Mouse (Mus musculus) intestine, embryonic 14.5 days (tissue): Measurements from ENCODE around the gene Lxn. TPM values are rescaled to one million over a fixed set of nuclear protein-coding genes. Genes with fewer than 3 reads are reported as not detected.
A peak's percentile ranks its signal among the peaks of the same experiment; 100 is the strongest.

Experiments used
- ATAC-seq: fragments of 200-750 bp; cut with Nextera tagmentation; replicated peaks from 2 replicates; pipeline ENCODE4 v1.8.0; 2017; ENCODE audit warnings: low read depth, moderate number of reproducible peaks, moderate TSS enrichment, moderate library complexity; ENCODE audit not compliant: low FRiP score, low TSS enrichment
- DNase-seq: peaks from one replicate; pipeline ENCODE4 v3.0.0-alpha.2; 2018; ENCODE audit warnings: low spot score
- H3K27ac ChIP-seq: fragments of 300-500 bp; sonication (generic); 2 replicates; pipeline ENCODE4 v1.5.1; 2014; ENCODE audit warnings: low read depth, mild to moderate bottlenecking, control low read depth
- H3K27me3 ChIP-seq: fragments of 300-500 bp; sonication (generic); replicated peaks from 2 replicates; pipeline ENCODE4 v1.6.1; 2014; ENCODE audit warnings: low read length, control low read depth; ENCODE audit not compliant: control insufficient read depth, insufficient read depth
- H3K36me3 ChIP-seq: fragments of 300-500 bp; sonication (generic); 2 replicates; pipeline ENCODE4 v1.6.1; 2014; ENCODE audit warnings: low read length, control low read depth; ENCODE audit not compliant: control insufficient read depth, insufficient read depth
- H3K4me1 ChIP-seq: fragments of 300-500 bp; sonication (generic); replicated peaks from 2 replicates; pipeline ENCODE4 v1.6.1; 2014; ENCODE audit warnings: low read length, control low read depth, mixed read lengths; ENCODE audit not compliant: control insufficient read depth, insufficient read depth
- H3K4me2 ChIP-seq: fragments of 300-500 bp; sonication (generic); 2 replicates; pipeline ENCODE4 v1.6.1; 2014; ENCODE audit warnings: low read length
- H3K4me3 ChIP-seq: fragments of 300-500 bp; sonication (generic); 2 replicates; pipeline ENCODE4 v1.5.1; 2014; ENCODE audit warnings: low read depth, low read length, control low read depth, mixed read lengths
- H3K9ac ChIP-seq: fragments of 300-500 bp; sonication (generic); 2 replicates; pipeline ENCODE4 v1.6.1; 2014; ENCODE audit warnings: mild to moderate bottlenecking, low read length
- H3K9me3 ChIP-seq: fragments of 300-500 bp; sonication (generic); 2 replicates; pipeline ENCODE4 v1.6.1; 2016; ENCODE audit warnings: low read length, control low read depth; ENCODE audit not compliant: control insufficient read depth
- WGBS: fragments of 180-500 bp; shearing (Covaris S2); extraction: QIAGEN DNeasy Blood & Tissue Kit; methylation state at CpG from one replicate; pipeline ENCODE4 v1.1.7; 2014; 5-methylcytosine and 5-hydroxymethylcytosine counted together
- polyA plus RNA-seq: library from polyadenylated mRNA; unstranded; fragments of >200 nt; fragmentation: Nextera tagmentation; extraction: Ambion mirVana; gene quantifications from 2 replicates; pipeline ENCODE4 v1.2.1, GENCODE M21; 2014

The Lxn gene
- 79.6 and 81.9 TPM in 2 replicates for polyA plus RNA-seq

GRCm38 (mm10) chr3:67463450-67464372, at the start of gene Lxn:
Gene Lxn (minus strand): TSS chr3:67463926.
- H3K9me3 ChIP-seq, result no peaks in the 10 kb centered on the region
- H3K4me2 ChIP-seq, result peak within 1 kb of the TSS; percentile 60
- H3K4me3 ChIP-seq, result peak within 1 kb of the TSS; percentile 66
- peak within 1 kb of the TSS; percentile 65 for H3K9ac ChIP-seq
- H3K36me3 ChIP-seq, result peaks cover 38% of the 10 kb centered on the region
- ATAC-seq (peak; percentile 95), DNase-seq (peak; percentile 86)
- H3K27ac ChIP-seq, result peak within 1 kb of the TSS; percentile 75
- H3K4me1 ChIP-seq, result peaks cover 5% of the 10 kb centered on the region
- H3K27me3 ChIP-seq, result no peaks in the 10 kb centered on the region
- WGBS, result 1% methylated on average over 42 of the region's 43 CpGs

GRCm38 (mm10) chr3:67512807-67513206, 49.1 kb upstream of the Lxn start:
- Histone ChIP-seq H3K27ac (no peak overlapping the region), H3K9me3 (no peaks in the 10 kb centered on the region), H3K4me2 (no peak overlapping the region), H3K36me3 (no peaks in the 10 kb centered on the region), H3K27me3 (peaks cover 23% of the 10 kb centered on the region), H3K4me3 (no peak overlapping the region), H3K4me1 (no peaks in the 10 kb centered on the region), H3K9ac (no peak overlapping the region)
- DNase-seq (peak; percentile 80), ATAC-seq (no peak; the same call in 1 of the 2 replicates)
- 4% methylated on average over 5 of the region's 5 CpGs for WGBS

GRCm38 (mm10) chr3:67508216-67508892, 44.6 kb upstream of the Lxn start:
- no peaks in the 10 kb centered on the region for H3K36me3 ChIP-seq
- DNase-seq, result no peak

GRCm38 (mm10) chr3:67505286-67505685, 41.6 kb upstream of the Lxn start:
- Histone ChIP-seq H3K4me3 (no peak overlapping the region), H3K9me3 (no peaks in the 10 kb centered on the region), H3K36me3 (no peaks in the 10 kb centered on the region), H3K4me2 (no peak overlapping the region), H3K27ac (no peak overlapping the region), H3K9ac (no peak overlapping the region), H3K27me3 (no peaks in the 10 kb centered on the region), H3K4me1 (no peaks in the 10 kb centered on the region)
- WGBS, result 77% methylated on average over 2 of the region's 2 CpGs
- ATAC-seq (no peak), DNase-seq (no peak)

More at GRCm38 (mm10) chr3:67508216-67508892, 44.6 kb upstream of the Lxn start:
- WGBS, result 84% methylated on average over 10 of the region's 10 CpGs
- ATAC-seq, result no peak
- Histone ChIP-seq H3K4me2 (no peak overlapping the region), H3K9me3 (no peaks in the 10 kb centered on the region), H3K27ac (no peak overlapping the region), H3K4me1 (no peaks in the 10 kb centered on the region), H3K9ac (no peak overlapping the region), H3K4me3 (no peak overlapping the region), H3K27me3 (no peaks in the 10 kb centered on the region; the same call in 1 of the 2 replicates)

- no peaks in the 10 kb centered on the region for H3K9me3 ChIP-seq
- no peak overlapping the region for H3K4me2 ChIP-seq
- no peak overlapping the region for H3K27ac ChIP-seq
- H3K4me3 ChIP-seq, result no peak overlapping the region
- H3K36me3 ChIP-seq, result no peaks in the 10 kb centered on the region
- WGBS, result 18% methylated on average over 3 of the region's 3 CpGs
- no peaks in the 10 kb centered on the region for H3K4me1 ChIP-seq
- ATAC-seq (no peak), DNase-seq (no peak)
- H3K27me3 ChIP-seq, result no peaks in the 10 kb centered on the region
- no peak overlapping the region for H3K9ac ChIP-seq
Observed at GRCm38 (mm10) chr3:67503878-67504277, 40.2 kb upstream of the Lxn start.

- 91% methylated on average over 4 of the region's 4 CpGs for WGBS
- Histone ChIP-seq H3K9me3 (no peaks in the 10 kb centered on the region), H3K4me1 (no peaks in the 10 kb centered on the region), H3K9ac (no peak overlapping the region), H3K27ac (no peak overlapping the region), H3K4me3 (no peak overlapping the region), H3K27me3 (no peaks in the 10 kb centered on the region), H3K36me3 (no peaks in the 10 kb centered on the region), H3K4me2 (no peak overlapping the region)
- ATAC-seq, result no peak
- DNase-seq, result no peak
Observed at GRCm38 (mm10) chr3:67499406-67499791, 35.7 kb upstream of the Lxn start.

GRCm38 (mm10) chr3:67498773-67499405, 35.2 kb upstream of the Lxn start:
- no peaks in the 10 kb centered on the region for H3K27me3 ChIP-seq
- no peaks in the 10 kb centered on the region for H3K9me3 ChIP-seq
- no peaks in the 10 kb centered on the region for H3K36me3 ChIP-seq
- H3K4me2 ChIP-seq, result no peak overlapping the region
- 88% methylated on average over 8 of the region's 8 CpGs for WGBS
- no peak for DNase-seq
- ATAC-seq, result no peak
- H3K27ac ChIP-seq, result no peak overlapping the region
- no peak overlapping the region for H3K9ac ChIP-seq
- no peak overlapping the region for H3K4me3 ChIP-seq
- no peaks in the 10 kb centered on the region for H3K4me1 ChIP-seq

- H3K4me2 ChIP-seq, result no peak overlapping the region
- no peak for ATAC-seq
Observed at GRCm38 (mm10) chr3:67497998-67498397, 34.3 kb upstream of the Lxn start.

More at GRCm38 (mm10) chr3:67497998-67498397, 34.3 kb upstream of the Lxn start:
- Histone ChIP-seq H3K36me3 (no peaks in the 10 kb centered on the region), H3K27ac (no peak overlapping the region), H3K9me3 (no peaks in the 10 kb centered on the region), H3K27me3 (no peaks in the 10 kb centered on the region), H3K4me1 (no peaks in the 10 kb centered on the region), H3K9ac (no peak overlapping the region), H3K4me3 (no peak overlapping the region)
- DNase-seq, result no peak
- 72% methylated on average over 2 of the region's 2 CpGs for WGBS
